Mouse (Mus musculus): ENCODE results near the gene Rpl3l.

The Rpl3l gene

DNA sequence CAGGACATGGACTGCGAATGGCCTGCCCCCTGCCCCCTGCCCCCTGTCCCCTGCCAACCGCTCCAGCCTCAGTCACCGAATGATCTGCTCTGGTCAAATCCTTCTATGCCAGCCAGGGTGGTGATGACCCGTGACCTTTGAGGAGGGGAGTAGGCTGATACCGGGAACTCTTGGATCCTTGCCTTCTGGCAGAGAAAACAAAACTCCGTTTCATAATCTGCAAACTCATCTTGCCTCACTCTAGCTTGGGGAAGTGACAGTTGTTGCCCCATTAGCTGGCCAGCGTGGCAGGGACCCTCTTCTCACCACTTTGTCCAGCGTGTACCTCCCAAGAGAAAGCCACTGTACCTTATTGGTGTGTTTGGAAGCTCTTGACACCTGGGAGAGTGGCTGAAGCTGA, 14.7 kb downstream of the Rpl3l start:
- no peak for DNase-seq (ENCODE audit: low spot score)

DNA sequence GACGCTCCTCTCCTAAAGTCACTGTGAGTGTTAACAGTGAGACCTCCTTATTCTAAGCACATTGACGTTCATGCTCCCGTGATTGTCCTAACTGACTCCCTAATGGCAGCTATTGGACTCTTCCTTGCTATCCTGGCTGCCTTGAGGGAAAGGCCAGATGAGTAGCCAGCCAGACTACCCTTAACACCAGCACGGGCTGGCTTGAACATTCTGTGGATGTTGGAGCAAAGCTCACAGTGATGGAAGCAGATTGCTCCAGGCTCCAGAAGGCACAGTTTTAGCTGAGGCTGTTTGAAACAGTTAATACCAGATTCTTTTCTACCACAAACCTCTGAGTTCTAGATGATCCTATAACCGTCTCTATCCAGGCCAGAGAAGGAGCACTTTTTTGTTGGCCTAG, 16.3 kb downstream of the Rpl3l start:
- no peak for DNase-seq (ENCODE audit: low spot score)

DNA sequence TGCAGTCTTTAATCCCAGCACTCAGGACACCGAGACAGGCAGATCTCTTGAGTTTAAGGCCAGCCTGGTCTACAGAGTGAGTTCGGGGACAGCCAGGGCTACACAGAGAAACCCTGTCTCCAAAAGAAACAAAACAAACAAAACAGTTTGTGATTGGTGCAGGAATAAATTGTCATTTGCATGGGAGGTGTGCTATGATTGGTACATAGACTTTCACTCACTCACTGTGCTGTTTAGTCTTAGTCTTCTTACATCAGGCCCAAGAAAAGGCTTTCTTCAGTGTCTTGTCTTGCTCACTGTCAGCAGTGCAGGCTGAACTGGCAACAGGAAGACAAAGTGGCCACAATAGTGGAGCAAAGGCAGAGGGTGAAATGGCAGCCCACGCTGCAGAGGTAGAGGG, 16.8 kb downstream of the Rpl3l start:
- DNase-seq (ENCODE audit: low spot score), result no peak

DNA sequence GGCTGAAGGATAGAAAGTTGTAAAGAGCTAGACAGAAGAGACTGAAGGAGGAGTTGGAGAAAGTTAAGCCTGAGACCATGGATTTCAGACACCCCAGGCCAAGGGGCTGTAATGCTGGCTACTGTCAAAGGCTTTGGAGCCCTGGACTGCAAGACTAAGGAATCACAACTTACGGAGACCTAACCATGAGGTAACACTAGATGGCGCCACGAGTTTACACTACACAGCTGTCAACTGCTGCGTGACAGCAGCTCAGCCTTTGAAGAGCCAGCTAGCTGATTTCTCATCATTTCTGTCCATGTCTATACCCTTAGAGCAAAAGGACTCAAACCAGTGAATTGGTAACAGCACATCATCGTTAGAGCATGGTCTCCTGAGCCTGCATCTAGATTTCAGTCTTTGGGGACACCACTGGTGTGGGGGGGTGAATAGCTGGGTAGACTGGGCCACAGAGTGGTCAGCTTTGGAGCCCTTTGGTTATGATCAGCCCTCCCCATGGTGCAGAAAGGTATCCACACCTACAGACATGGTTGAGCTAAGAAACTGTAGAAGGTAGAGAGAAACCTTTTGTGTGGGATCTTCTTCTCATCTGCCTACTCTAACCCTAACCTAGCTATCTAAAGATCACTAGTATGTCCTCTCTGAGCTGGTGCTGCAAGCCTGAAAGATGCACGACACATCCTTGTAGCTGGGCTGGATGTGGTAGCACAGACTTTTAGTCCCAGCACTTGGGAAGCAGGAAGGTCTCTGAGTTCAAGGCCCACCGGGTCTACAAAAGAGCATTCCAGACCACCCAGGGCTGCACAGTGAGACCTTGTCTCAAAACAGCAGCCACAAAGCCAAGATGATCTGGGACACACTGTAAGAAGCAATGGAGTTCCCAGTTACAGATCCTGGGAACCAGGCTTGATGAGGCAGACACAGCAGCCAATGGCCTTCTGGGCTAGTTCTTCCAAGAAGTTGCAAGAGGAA, 18.2 kb downstream of the Rpl3l start:
- DNase-seq (ENCODE audit: low spot score), result peak; percentile 78

DNA sequence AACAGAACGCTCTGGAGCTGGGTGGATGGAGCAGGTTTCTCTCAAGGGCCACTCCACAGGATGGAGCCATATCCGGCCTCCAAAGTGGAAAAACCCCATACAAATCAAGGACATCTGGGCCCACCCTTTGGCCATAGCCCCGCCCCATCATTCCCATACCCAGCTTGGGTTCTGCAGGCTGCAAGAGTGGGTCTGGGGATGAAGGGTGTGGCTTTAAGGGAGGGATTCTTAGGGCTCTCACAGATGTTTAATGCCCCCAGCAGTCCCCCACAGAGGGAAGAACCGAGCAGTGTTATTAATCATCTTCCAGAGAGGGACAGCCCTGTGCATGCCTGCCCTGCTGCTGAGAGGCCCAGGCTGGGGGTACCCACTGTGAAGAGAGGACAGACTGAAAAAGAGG, 19.4 kb downstream of the Rpl3l start:
- no peak for DNase-seq (ENCODE audit: low spot score)

DNA sequence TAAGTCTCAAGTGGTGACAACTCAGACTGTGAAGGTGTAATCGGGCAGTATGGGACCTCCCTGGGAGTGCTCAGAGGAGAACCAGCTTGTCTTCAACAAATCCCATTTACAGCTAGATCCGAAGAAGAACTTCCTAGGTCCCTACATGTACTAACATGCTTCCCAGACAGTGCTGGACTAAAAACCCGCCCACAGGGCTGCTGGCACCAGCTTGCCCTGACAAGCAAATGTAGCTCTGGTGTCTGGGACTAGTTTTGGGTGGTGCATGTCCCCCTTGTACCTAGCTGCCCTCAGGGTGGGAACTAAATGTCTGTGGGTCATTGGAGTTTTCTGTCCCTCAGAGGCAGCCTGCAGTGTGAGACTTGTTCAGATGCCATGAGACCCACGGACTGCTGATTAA, 23.9 kb downstream of the Rpl3l start:
- DNase-seq (ENCODE audit: low spot score), result no peak

DNA sequence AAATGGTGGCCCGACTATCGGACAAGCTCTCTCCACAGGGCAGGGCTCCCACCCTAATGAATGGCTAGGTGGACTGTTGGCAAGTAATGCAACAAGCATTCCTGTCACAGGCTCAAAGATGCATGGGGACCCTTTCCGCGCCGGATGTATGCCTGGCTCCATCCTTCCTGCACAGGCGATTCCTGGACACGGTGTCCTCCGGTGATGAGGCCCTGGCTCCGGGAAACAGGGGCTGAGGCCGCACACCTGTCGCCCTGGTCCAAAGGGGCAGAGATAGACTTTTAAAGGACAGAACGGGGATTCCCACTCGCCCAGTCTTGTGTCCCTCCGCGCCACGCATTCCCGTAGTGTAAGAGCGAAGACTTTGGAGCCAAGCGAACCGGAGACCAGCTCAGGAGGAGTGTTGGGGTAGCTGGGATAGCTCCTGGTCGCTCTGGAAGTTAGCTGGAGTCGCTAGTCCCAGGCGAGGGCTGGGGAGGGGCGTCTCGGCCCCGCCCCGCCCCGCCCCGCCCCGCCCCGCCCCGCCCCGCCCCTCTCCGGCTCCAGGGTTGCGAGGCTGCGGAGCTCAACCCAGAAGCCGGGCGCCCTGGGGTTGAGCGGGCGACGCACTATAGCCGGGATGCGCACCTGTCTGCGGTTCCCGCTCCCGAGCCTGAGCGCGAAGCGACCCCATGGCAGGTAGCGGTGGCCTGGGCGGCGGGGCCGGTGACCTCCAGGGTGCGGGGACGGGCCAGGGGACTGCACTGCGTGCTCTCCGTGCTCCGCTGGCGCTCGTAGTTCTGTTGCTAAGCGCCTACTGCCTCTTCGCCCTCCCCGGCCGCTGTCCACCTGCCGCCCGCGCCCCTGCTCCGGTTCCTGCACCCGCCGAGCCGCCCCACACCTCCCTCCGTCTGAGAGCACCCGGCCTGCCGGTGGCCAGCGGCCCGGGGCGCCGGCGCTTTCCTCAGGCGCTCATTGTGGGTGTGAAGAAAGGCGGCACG, 25.1 kb downstream of the Rpl3l start, which contains the start of gene Hs3st6:
TSS of gene Hs3st6 (plus strand) at position 574 of the 980 bp plus-strand sequence.
- DNase-seq (ENCODE audit: low spot score), result no peak

DNA sequence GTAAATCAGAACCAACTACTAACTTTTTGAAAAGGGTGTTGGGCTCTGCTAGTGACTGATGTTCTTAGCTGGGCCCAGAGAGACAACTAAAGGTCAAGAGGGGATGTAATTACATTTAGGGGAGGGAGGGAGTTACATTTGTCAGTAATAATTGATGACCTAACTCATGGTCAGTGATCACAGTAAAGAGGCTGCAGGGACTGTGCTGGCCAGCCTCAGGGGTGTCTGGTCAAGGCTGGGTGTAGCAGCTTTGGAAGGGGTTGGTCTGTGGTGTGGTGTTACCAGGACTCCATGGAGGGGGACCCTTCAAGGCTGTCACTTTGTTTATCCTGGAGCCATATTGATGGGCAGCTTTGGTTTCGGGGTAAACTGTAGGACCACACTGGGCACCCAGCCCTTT, 29.8 kb downstream of the Rpl3l start:
- no peak for DNase-seq (ENCODE audit: low spot score)

DNA sequence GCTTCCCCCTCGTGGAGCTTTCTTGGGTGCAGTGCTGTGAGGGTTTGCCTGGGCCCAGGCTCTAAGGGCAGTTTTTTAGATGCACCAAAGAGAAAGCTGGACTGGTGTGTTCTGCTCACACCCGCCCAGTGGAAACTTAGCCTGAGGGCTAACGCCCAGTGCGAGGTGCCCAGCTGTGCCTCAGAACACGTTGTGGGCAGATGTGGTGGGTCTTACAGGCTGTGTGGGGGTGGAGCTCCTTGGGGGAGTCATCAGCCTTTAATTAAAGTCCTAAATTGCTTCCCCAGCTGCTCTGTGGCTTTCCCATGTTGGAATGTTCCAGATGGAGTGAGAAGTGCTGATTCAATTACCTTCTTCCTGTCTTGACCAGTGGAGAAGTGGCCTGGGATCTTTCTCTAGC, 33.5 kb downstream of the Rpl3l start:
- no peak for DNase-seq (ENCODE audit: low spot score)

DNA sequence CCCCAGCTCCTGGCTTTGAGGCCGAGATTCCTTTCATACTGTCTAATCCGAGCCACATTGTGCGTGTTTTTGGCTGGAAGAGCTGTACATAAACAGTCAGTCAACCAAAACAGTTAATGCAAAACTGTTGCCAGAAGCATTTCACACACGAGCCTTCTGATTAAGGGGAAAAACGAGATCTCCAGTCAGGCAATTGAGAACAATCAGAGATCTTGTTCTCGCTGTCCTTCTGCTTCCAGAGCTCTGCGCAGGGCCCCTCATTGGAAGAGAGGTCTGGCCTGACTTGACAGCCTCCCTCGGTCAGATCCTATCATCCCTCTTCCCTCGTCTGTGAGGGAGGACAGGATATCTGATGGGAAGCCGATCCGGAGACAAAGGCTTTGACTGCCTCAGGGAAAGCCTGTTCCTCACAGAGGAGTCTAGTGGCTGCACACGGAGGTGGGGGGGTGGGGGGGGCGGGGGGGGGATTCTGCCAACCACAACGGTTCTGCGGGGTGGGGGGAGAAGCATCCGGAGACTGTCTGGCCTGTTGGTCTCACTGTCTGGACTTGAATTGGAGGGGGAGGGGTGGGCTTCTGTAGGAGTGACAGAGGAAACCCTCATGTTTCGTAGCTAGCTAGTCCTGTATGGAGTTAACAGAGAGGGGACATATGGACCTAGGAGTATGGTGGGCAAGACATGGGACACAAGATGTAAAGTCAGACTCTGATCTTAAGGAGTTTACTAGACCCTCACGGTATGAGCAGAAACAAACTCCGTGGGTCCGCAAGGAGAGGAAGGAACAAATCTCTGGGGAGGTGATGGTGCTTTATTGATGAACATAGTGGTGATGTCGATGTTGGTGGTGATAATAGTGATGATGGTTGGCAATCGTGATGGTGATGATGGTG, 37.6 kb downstream of the Rpl3l start:
- no peak for DNase-seq (ENCODE audit: low spot score)

DNA sequence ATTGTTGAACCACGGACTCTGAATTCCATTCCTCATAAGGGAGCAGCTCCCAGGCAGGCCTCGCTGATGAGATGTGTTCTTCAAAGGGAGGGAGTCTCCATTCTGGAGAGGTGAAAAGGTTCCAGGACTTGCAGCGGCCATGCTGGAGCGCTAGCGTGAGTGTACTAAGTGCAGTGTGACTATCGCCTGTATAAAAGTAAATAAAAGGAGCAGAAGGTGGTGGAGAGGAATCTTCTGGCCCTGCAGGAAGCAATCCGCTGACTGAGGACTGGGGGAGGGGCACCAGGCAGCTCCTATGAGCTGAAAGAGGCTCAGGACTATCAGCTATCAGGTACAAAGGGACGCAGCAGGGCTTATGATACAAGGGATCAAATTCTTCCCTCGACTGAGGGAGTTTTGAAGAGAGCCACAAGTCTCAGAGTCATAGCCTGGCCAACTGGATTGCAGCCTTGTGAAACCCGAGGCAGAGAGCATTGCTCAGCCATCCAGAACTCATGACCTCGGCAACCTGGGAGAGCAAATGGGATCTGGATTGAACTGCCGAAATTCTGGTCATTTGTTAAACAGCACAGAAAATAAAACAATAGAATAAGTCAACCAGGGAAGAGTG, 38.8 kb downstream of the Rpl3l start:
- no peak for DNase-seq (ENCODE audit: low spot score)

DNA sequence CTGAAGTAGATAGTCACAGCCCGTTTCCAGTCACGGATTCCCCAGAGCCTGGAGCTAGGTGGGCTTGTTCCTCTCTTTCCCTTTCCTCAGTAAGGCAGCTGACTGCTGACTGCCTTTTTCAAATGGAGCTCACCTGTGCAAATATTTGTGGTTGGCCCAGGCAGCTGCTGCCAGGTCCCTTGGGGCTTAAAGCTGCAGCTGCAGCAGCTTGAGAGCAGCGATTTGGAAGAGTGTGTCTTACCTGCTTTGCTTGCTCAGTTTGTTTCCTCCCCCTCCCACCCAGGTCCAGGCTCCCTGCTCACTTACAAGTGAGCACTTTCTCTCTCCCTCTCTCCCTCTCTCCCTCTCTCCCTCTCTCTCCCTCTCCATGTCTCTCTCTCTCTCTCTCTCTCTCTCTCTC, 41.5 kb downstream of the Rpl3l start:
- no peak for DNase-seq (ENCODE audit: low spot score)

DNA sequence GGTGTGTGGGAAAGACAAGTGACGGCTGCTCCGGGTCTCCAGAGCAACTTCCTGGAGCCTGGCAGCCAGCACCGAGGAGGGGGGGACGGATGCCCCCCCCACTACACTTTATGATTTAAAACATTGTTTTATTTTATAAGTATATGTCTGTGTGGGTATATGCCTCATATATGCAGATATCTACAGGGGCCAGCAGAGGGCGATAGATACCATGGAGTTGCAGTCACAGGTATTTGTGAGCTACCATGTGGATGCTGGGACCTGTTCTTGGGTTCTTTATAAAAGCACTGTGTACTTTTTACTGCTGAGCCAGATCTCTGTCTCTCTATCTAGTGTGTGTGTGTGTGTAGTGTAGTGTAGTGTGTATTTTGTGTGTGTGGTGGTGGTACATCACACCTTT, 45.6 kb downstream of the Rpl3l start:
- DNase-seq (ENCODE audit: low spot score), result no peak

DNA sequence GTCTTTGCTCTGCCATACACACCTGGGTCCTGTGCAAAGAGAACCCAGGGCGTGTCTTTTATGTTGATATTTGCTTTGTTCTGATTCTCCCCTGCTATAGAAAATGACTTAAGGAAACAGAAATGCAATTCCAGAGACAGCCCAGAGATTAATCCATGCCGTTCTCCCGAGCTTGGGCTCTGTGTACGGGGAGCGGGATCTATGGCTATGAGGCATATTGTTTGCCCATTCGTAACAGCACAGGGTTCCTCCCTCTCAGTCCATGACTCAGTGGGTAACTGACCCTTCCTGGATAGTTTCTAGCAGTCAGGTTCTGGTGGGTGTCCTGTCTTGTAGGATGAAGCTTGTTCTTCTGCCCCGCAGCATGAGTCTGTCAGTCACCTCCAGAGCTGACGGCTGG, 47.6 kb downstream of the Rpl3l start:
- no peak for DNase-seq (ENCODE audit: low spot score)

DNA sequence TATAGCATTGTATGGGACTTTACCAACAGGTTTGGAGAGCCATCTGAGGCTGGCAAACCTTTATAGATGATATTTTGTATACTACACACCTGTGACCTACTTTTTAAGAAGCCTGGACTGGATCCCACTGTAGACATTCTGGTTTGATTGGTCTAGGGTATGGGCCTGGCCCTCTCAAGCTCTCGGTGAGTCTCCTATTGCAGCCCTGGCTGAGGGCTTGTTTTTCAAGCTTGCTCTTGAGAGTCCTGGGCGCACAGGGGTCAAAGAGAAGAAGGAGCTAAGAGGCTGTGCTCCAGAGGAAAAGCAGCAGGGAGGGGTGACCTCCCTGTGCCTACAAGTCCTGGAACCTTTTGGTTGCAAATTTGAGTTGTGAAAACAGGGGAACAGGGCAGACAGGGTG, 49.5 kb downstream of the Rpl3l start:
- DNase-seq (ENCODE audit: low spot score), result no peak

DNA sequence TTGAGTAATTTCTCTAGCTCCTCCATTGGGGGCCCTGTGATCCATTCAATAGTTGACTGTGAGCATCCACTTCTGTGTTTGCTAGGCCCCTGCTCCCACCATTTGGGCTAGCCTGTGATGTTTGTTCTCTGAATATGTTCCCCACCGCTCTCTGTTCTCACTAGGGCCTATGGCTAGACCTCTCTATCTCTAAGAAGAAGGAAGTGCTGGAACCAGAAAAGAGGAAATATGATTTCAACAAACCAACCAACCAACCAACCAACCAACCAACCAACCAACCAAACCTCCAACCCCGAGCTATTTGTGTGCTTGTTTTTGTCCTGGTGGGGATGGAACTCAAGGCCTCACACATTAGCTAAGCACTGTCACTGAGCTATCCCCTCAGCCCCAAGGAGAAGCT, 53.2 kb downstream of the Rpl3l start:
- DNase-seq (ENCODE audit: low spot score), result no peak

Data from layer of hippocampus, adult 9-10 months (tissue).